Mouse (Mus musculus) liver, embryonic 15.5 days (tissue): Measurements from ENCODE around the gene Rtp3. TPM values are rescaled to one million over a fixed set of nuclear protein-coding genes. Genes with fewer than 3 reads are reported as not detected.

Source experiments
- ATAC-seq: fragments of 200-750 bp; cut with Nextera tagmentation; 2 replicates; pipeline ENCODE4 v1.8.0; 2017; ENCODE audit warnings: moderate number of reproducible peaks, mild to moderate bottlenecking, moderate library complexity; ENCODE audit not compliant: insufficient read depth
- H3K27ac ChIP-seq: fragments of 300-500 bp; sonication (generic); replicated peaks from 2 replicates; pipeline ENCODE4 v1.5.1; 2015; ENCODE audit warnings: mild to moderate bottlenecking, inconsistent platforms
- H3K27me3 ChIP-seq: fragments of 300-500 bp; sonication (generic); 2 replicates; pipeline ENCODE4 v1.6.1; 2015; ENCODE audit warnings: mild to moderate bottlenecking, inconsistent platforms
- H3K36me3 ChIP-seq: fragments of 300-500 bp; sonication (generic); replicated peaks from 2 replicates; pipeline ENCODE4 v1.6.1; 2015; ENCODE audit warnings: moderate library complexity, mild to moderate bottlenecking, inconsistent platforms
- H3K4me1 ChIP-seq: fragments of 300-500 bp; sonication (generic); replicated peaks from 2 replicates; pipeline ENCODE4 v1.6.1; 2015; ENCODE audit warnings: inconsistent platforms
- H3K4me2 ChIP-seq: fragments of 300-500 bp; sonication (generic); 2 replicates; pipeline ENCODE4 v1.6.1; 2015; ENCODE audit warnings: moderate library complexity, mild to moderate bottlenecking, inconsistent platforms
- H3K4me3 ChIP-seq: fragments of 300-500 bp; sonication (generic); replicated peaks from 2 replicates; pipeline ENCODE4 v1.5.1; 2015; ENCODE audit warnings: mild to moderate bottlenecking, inconsistent platforms
- H3K9ac ChIP-seq: fragments of 300-500 bp; sonication (generic); 2 replicates; pipeline ENCODE4 v1.6.1; 2015; ENCODE audit warnings: moderate library complexity, mild to moderate bottlenecking, inconsistent platforms
- H3K9me3 ChIP-seq: fragments of 300-500 bp; sonication (generic); replicated peaks from 2 replicates; pipeline ENCODE4 v1.6.1; 2016; ENCODE audit warnings: inconsistent platforms
- WGBS: fragments of 180-500 bp; shearing (Covaris S2); methylation state at CpG from one replicate; pipeline ENCODE4 v1.1.7; 2015; ENCODE audit warnings: mixed read lengths; ENCODE audit not compliant: insufficient replicate concordance; 5-methylcytosine and 5-hydroxymethylcytosine counted together
- polyA plus RNA-seq: library from polyadenylated mRNA; unstranded; fragments of >200 nt; fragmentation: Nextera tagmentation; extraction: Ambion mirVana; gene quantifications from 2 replicates; pipeline ENCODE4 v1.2.1, GENCODE M21; 2015

The Rtp3 gene
- polyA plus RNA-seq, 1 experiment from 2014 or later = 13.2 TPM

DNA sequence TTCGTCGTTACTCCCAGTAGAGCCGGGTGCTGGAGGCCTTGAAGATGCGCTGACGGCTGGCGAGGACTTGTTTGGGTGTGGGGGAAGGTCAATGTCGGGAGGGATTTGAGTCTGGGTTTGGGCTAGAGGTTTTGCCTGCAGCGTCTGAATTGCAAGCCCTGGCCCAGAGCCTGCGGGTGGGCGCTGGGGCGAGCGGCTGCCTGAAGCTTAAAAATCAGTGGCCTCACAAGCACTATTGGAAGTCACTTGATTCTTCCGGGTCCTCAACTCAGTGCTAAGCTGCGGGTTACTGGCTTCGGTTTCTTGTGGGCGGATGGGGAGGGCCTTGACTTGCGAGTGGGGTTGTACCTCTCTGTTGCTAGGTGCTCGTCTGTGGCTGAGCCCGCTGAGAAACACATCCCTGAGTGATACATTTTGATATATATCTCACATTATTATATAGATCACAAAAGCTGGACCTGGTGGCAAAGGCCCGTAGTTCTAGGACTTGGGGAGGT lies 43.8 kb downstream of the Rtp3 start:
- Histone ChIP-seq H3K4me3 (no peak overlapping the region), H3K9me3 (no peaks in the 10 kb centered on the region), H3K36me3 (no peaks in the 10 kb centered on the region), H3K27me3 (peaks cover 47% of the 10 kb centered on the region), H3K4me2 (no peak overlapping the region), H3K27ac (no peak overlapping the region), H3K4me1 (no peaks in the 10 kb centered on the region), H3K9ac (no peak overlapping the region)
- ATAC-seq = no peak
- 20% methylated on average over 20 of the region's 20 CpGs for WGBS

DNA sequence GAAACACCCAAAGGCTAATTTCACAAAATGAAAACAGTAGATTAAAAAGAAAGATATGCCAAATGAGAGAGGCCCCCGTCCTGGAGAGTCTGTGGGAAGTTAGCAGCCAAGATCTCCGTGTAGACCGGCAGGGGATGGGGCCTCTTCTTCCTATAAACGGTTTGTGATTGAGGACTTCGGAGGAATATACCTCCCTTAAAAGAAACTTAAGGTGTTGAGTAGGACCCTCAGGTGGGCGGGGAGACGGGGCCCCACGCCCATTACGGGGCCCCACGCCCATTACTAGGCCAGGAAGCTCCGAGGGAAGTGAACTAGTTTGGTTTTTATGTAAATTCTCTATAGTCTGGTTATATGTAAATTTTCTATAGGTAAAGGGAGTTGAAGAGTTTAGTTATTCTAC lies 44.5 kb downstream of the Rtp3 start, which contains the start of gene Tdgf1:
Gene Tdgf1, minus strand, starts transcription at position 233 of the 400 bp plus-strand sequence.
- no peak within 1 kb of the TSS for H3K9ac ChIP-seq
- no peaks in the 10 kb centered on the region for H3K36me3 ChIP-seq
- no peak within 1 kb of the TSS for H3K4me3 ChIP-seq
- H3K27me3 ChIP-seq = peaks cover 47% of the 10 kb centered on the region
- H3K4me2 ChIP-seq = no peak within 1 kb of the TSS
- 19% methylated on average over 11 of the region's 11 CpGs for WGBS
- H3K4me1 ChIP-seq = no peaks in the 10 kb centered on the region
- no peak for ATAC-seq
- H3K9me3 ChIP-seq = no peaks in the 10 kb centered on the region
- H3K27ac ChIP-seq = no peak within 1 kb of the TSS

DNA sequence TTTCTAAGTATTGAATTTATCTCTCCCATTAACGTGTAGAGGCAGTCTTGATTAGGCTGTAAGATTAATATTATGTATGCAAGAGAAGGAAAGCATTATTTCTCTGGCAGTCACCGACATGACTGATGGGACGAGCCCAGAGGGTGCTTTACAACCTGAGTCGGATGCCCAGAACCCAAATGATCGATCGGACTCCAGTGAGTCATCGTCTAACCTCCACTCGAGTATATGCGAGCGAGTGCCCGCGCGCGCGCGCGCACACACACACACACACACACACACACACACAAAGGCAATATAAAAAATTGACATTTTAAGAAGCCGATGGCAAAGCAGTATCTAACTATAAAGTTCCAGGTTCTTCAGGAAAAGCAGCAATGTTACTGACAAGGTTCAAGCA lies 45.0 kb downstream of the Rtp3 start:
- no peak overlapping the region for H3K4me2 ChIP-seq
- no peak for ATAC-seq
- H3K4me1 ChIP-seq = no peaks in the 10 kb centered on the region
- H3K27me3 ChIP-seq = peaks cover 47% of the 10 kb centered on the region
- no peaks in the 10 kb centered on the region for H3K9me3 ChIP-seq
- 19% methylated on average over 18 of the region's 18 CpGs for WGBS
- H3K27ac ChIP-seq = no peak overlapping the region
- no peak overlapping the region for H3K9ac ChIP-seq
- no peaks in the 10 kb centered on the region for H3K36me3 ChIP-seq
- no peak overlapping the region for H3K4me3 ChIP-seq

DNA sequence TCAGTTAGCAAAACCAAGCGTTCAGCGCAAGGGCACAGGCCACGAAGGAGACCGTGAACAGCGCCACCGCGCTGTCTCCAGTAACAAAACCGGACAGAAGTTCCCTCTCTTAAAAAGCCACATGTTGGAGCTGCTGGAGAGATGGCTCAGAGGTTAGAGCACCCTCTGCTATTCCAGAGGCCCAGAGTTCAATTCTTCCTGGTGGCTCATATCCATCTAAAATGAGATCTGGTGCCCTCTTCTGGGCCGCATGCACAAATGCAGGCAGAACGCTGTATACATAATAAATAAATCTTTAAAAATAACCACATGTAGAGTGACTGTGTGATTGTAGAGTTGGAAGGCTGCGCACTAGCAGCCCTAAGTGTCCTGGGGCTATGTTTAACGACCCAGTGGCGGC lies 46.1 kb downstream of the Rtp3 start:
- Histone ChIP-seq H3K27ac (no peak overlapping the region), H3K36me3 (no peaks in the 10 kb centered on the region), H3K9ac (no peak overlapping the region), H3K4me3 (no peak overlapping the region), H3K9me3 (no peaks in the 10 kb centered on the region), H3K27me3 (peaks cover 47% of the 10 kb centered on the region), H3K4me2 (no peak overlapping the region), H3K4me1 (no peaks in the 10 kb centered on the region)
- 32% methylated on average over 13 of the region's 13 CpGs for WGBS
- ATAC-seq = no peak

DNA sequence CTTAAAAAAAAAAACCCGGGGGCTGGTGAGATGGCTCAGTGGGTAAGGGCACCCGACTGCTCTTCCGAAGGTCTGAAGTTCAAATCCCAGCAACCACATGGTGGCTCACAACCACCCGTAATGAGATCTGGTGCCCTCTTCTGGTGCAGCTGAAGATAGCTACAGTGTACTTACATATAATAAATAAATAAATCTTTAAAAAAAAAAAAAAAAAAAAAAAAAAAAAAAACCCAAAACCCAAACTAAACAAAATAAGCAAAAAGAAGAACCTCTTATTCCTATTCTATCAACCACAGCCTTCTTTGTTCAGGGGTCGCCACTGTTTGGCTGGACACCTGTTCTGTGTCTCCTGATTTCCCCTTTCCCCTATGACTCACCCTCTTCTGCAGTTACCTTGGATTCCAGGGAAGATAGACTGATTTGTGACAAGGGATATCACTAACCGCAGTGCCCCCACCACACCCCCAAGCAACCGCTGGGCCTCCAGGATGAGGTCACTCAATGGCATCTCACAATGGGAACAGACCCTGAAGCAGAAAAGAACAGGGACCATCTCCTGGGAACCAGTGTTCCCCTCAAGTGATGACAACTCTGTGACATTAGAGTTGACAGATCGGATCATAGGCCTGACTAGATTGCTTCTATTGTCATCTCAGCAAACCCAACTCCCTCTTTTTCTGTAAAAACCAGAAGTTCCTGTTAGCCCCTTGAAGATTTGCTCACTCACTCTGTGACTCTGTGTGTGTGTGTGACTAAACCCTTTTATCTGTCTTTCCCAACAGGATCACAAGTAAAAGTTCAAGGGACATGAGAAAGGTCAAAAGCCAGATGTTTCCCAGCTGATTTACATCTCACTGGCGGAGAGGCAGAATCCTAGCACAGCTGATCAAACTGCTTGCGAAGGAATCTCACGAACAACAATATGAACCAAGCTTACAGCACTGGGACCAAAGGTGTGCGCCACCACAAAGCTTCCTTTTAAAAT lies 52.6 kb downstream of the Rtp3 start:
- Histone ChIP-seq H3K4me3 (no peak overlapping the region), H3K9ac (no peak overlapping the region), H3K27ac (no peak overlapping the region), H3K9me3 (no peaks in the 10 kb centered on the region), H3K4me1 (no peaks in the 10 kb centered on the region), H3K4me2 (no peak overlapping the region), H3K27me3 (no peaks in the 10 kb centered on the region), H3K36me3 (no peaks in the 10 kb centered on the region)
- WGBS = 50% methylated on average over 12 of the region's 12 CpGs
- ATAC-seq = no peak

DNA sequence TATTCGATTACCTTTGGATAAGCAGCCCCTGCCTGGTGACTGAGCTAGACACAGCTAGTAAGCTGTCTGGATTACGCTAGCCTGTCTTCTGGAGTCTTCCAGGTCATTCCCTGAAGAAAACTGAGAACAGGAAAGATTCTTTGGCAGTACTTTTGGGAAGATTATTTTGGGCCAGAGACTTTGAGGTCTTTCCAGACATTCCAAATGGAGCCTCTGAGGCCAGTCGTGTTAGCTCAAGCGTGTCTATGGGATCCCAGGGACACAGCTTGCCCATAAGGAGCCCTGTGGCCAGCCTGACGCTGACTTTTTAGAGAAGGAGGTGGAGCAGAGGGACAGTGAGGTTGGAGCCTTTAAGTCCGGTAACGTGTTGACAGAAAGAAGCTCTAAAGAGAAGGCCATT lies 54.4 kb downstream of the Rtp3 start:
- no peak for ATAC-seq
- Histone ChIP-seq H3K27ac (no peak overlapping the region), H3K36me3 (no peaks in the 10 kb centered on the region), H3K9me3 (no peaks in the 10 kb centered on the region), H3K4me2 (no peak overlapping the region), H3K27me3 (no peaks in the 10 kb centered on the region), H3K9ac (no peak overlapping the region), H3K4me3 (no peak overlapping the region), H3K4me1 (no peaks in the 10 kb centered on the region)
- 63% methylated on average over 7 of the region's 7 CpGs for WGBS

Other genes starting within 250 kb of the Rtp3 start
- 2.8 and 3.0 TPM in 2 replicates for gene Myl3, start 248.7 kb downstream of the Rtp3 start, polyA plus RNA-seq
- 3.0 and 3.6 TPM in 2 replicates for gene Pth1r, start 243.4 kb downstream of the Rtp3 start, polyA plus RNA-seq
- not detected in 2 replicates for gene Prss42, start 192.4 kb downstream of the Rtp3 start, polyA plus RNA-seq
- gene Prss44, start 176.6 kb downstream of the Rtp3 start, polyA plus RNA-seq = not detected in 2 replicates
- gene Prss43, start 163.9 kb downstream of the Rtp3 start, polyA plus RNA-seq = not detected in 2 replicates
- gene Prss45, start 156.0 kb downstream of the Rtp3 start, polyA plus RNA-seq = not detected in 2 replicates
- gene Prss46, start 146.1 kb downstream of the Rtp3 start, polyA plus RNA-seq = not detected in 2 replicates
- gene Prss50, start 132.6 kb downstream of the Rtp3 start, polyA plus RNA-seq = 13.9 and 14.5 TPM in 2 replicates
- 1.7 and 2.6 TPM in 2 replicates for gene Als2cl, start 110.7 kb downstream of the Rtp3 start, polyA plus RNA-seq
- 1.8 and 2.5 TPM in 2 replicates for gene Tmie, start 110.5 kb downstream of the Rtp3 start, polyA plus RNA-seq
- gene Fam240a, start 73.7 kb downstream of the Rtp3 start, polyA plus RNA-seq = not detected in 2 replicates
- not detected in 2 replicates for gene Tdgf1, start 44.4 kb downstream of the Rtp3 start, polyA plus RNA-seq
- gene Lrrc2, start 39.0 kb downstream of the Rtp3 start, polyA plus RNA-seq = 0.07 and 0.25 TPM in 2 replicates
- 139 and 168 TPM in 2 replicates for gene Ltf, start 28.7 kb upstream of the Rtp3 start, polyA plus RNA-seq
- 15.1 and 15.7 TPM in 2 replicates for gene Ccrl2, start 66.9 kb upstream of the Rtp3 start, polyA plus RNA-seq
- gene Lrrfip2, start 127.0 kb upstream of the Rtp3 start, polyA plus RNA-seq = 17.7 and 17.9 TPM in 2 replicates